Mouse (Mus musculus) kidney, embryonic 16.5 days (tissue): ENCODE data around the gene Gm37240. TPM values are rescaled to one million over a fixed set of nuclear protein-coding genes. Genes with fewer than 3 reads are reported as not detected.

Experiments used
- ATAC-seq: fragments of 200-750 bp; cut with Nextera tagmentation; 2 replicates; pipeline ENCODE4 v1.8.0; 2017; ENCODE audit warnings: moderate TSS enrichment; ENCODE audit not compliant: low FRiP score, low TSS enrichment
- H3K27ac ChIP-seq: fragments of 300-500 bp; sonication (generic); 2 replicates; pipeline ENCODE4 v1.5.1; 2014; ENCODE audit warnings: low read length
- H3K27me3 ChIP-seq: fragments of 300-500 bp; sonication (generic); 2 replicates; pipeline ENCODE4 v1.6.1; 2014; ENCODE audit warnings: low read length, control low read depth, mixed read lengths; ENCODE audit not compliant: insufficient read depth
- H3K36me3 ChIP-seq: fragments of 300-500 bp; sonication (generic); 2 replicates; pipeline ENCODE4 v1.6.1; 2014; ENCODE audit warnings: low read length, control low read depth, mixed read lengths; ENCODE audit not compliant: insufficient read depth
- H3K4me1 ChIP-seq: fragments of 300-500 bp; sonication (generic); 2 replicates; pipeline ENCODE4 v1.6.1; 2014; ENCODE audit warnings: low read length, control low read depth, mixed read lengths; ENCODE audit not compliant: insufficient read depth
- H3K4me2 ChIP-seq: fragments of 300-500 bp; sonication (generic); replicated peaks from 2 replicates; pipeline ENCODE4 v1.6.1; 2014; ENCODE audit warnings: low read depth, low read length
- H3K4me3 ChIP-seq: fragments of 300-500 bp; sonication (generic); 2 replicates; pipeline ENCODE4 v1.5.1; 2014; ENCODE audit warnings: mild to moderate bottlenecking, low read length
- H3K9ac ChIP-seq: fragments of 300-500 bp; sonication (generic); replicated peaks from 2 replicates; pipeline ENCODE4 v1.6.1; 2014; ENCODE audit warnings: low read length
- H3K9me3 ChIP-seq: fragments of 300-500 bp; sonication (generic); 2 replicates; pipeline ENCODE4 v1.6.1; 2016; ENCODE audit warnings: low read length, control low read depth
- WGBS: fragments of 180-500 bp; shearing (Covaris S2); extraction: QIAGEN DNeasy Blood & Tissue Kit; methylation state at CpG from one replicate; pipeline ENCODE4 v1.1.7; 2014; 5-methylcytosine and 5-hydroxymethylcytosine counted together
- polyA plus RNA-seq: library from polyadenylated mRNA; unstranded; fragments of >200 nt; fragmentation: Nextera tagmentation; extraction: Ambion mirVana; gene quantifications from 2 replicates; pipeline ENCODE4 v1.2.1, GENCODE M21; 2015

Gm37240 gene
- polyA plus RNA-seq, 1 experiment from 2014 or later = 8.7 TPM

GRCm38 (mm10) chr3:84594894-84595676 lies 1292.2 kb downstream of the Gm37240 start:
- peak overlapping the region; percentile 45 for H3K9ac ChIP-seq
- H3K4me1 ChIP-seq = 0 out of 2 replicates have a peak, but pooled peaks cover 9% of the 10 kb centered on the region
- H3K4me3 ChIP-seq = peak overlapping the region; percentile 41
- no peak for ATAC-seq
- H3K27ac ChIP-seq = no peak overlapping the region
- no peaks in the 10 kb centered on the region for H3K27me3 ChIP-seq
- H3K36me3 ChIP-seq = no peaks in the 10 kb centered on the region
- H3K9me3 ChIP-seq = no peaks in the 10 kb centered on the region
- 6% methylated on average over 23 of the region's 23 CpGs for WGBS
- peak overlapping the region; percentile 57 for H3K4me2 ChIP-seq

- no peak within 1 kb of the TSS for H3K4me3 ChIP-seq
- 84% methylated on average over 2 of the region's 2 CpGs for WGBS
- no peak for ATAC-seq
These were observed 1294.0 kb downstream of the Gm37240 start, which contains the start of gene Tigd4 for GRCm38 (mm10) chr3:84593274-84593673. Tigd4 (plus strand) TSS chr3:84593574.

GRCm38 (mm10) chr3:84586736-84587135 lies 1300.6 kb downstream of the Gm37240 start:
- Histone ChIP-seq H3K36me3 (no peaks in the 10 kb centered on the region), H3K4me2 (no peak overlapping the region), H3K9ac (0 out of 2 replicates have a peak overlapping the region, but pooled peaks have one; percentile 22), H3K27me3 (no peaks in the 10 kb centered on the region), H3K27ac (no peak overlapping the region), H3K4me3 (no peak overlapping the region), H3K4me1 (no peaks in the 10 kb centered on the region; the same call in 1 of the 2 replicates), H3K9me3 (no peaks in the 10 kb centered on the region)
- WGBS = 46% methylated on average over 5 of the region's 5 CpGs
- ATAC-seq = no peak

More at GRCm38 (mm10) chr3:84593274-84593673, 1294.0 kb downstream of the Gm37240 start, which contains the start of gene Tigd4:
- H3K27me3 ChIP-seq = no peaks in the 10 kb centered on the region
- H3K9ac ChIP-seq = no peak within 1 kb of the TSS
- H3K36me3 ChIP-seq = no peaks in the 10 kb centered on the region
- H3K9me3 ChIP-seq = no peaks in the 10 kb centered on the region
- H3K4me1 ChIP-seq = 0 out of 2 replicates have a peak, but pooled peaks cover 9% of the 10 kb centered on the region
- no peak within 1 kb of the TSS for H3K27ac ChIP-seq
- H3K4me2 ChIP-seq = no peak within 1 kb of the TSS

- Histone ChIP-seq H3K4me3 (peak overlapping the region; percentile 87), H3K9ac (peak overlapping the region; percentile 86), H3K27ac (peak overlapping the region; percentile 97), H3K4me2 (peak overlapping the region; percentile 79), H3K9me3 (no peaks in the 10 kb centered on the region), H3K36me3 (no peaks in the 10 kb centered on the region), H3K4me1 (peaks cover 15% of the 10 kb centered on the region), H3K27me3 (no peaks in the 10 kb centered on the region)
- WGBS = under 1% methylated on average over 27 of the region's 27 CpGs
- ATAC-seq = no peak; the same call in 1 of the 2 replicates
These were observed 1304.4 kb downstream of the Gm37240 start for GRCm38 (mm10) chr3:84582913-84583276.

GRCm38 (mm10) chr3:84582023-84582912 lies 1305.0 kb downstream of the Gm37240 start, which contains the start of gene Arfip1:
Arfip1 (minus strand) TSS chr3:84582625.
- under 1% methylated on average over 68 of the region's 70 CpGs for WGBS
- H3K36me3 ChIP-seq = no peaks in the 10 kb centered on the region
- peak within 1 kb of the TSS; percentile 87 for H3K4me3 ChIP-seq
- H3K4me1 ChIP-seq = peaks cover 15% of the 10 kb centered on the region
- no peaks in the 10 kb centered on the region for H3K27me3 ChIP-seq
- peak within 1 kb of the TSS; percentile 86 for H3K9ac ChIP-seq
- H3K9me3 ChIP-seq = no peaks in the 10 kb centered on the region
- H3K4me2 ChIP-seq = peak within 1 kb of the TSS; percentile 79
- peak; percentile 100 for ATAC-seq
- H3K27ac ChIP-seq = peak within 1 kb of the TSS; percentile 97

GRCm38 (mm10) chr3:84581696-84582022 lies 1305.7 kb downstream of the Gm37240 start:
- ATAC-seq = no peak
- H3K36me3 ChIP-seq = no peaks in the 10 kb centered on the region
- WGBS = 0% methylated on average over 4 of the region's 4 CpGs
- H3K4me1 ChIP-seq = peaks cover 15% of the 10 kb centered on the region
- H3K4me3 ChIP-seq = peak overlapping the region; percentile 87
- H3K9me3 ChIP-seq = no peaks in the 10 kb centered on the region
- peak overlapping the region; percentile 97 for H3K27ac ChIP-seq
- H3K27me3 ChIP-seq = no peaks in the 10 kb centered on the region
- H3K4me2 ChIP-seq = peak overlapping the region; percentile 79
- H3K9ac ChIP-seq = peak overlapping the region; percentile 86

GRCm38 (mm10) chr3:84580716-84581115 lies 1306.6 kb downstream of the Gm37240 start:
- H3K36me3 ChIP-seq = no peaks in the 10 kb centered on the region
- H3K4me3 ChIP-seq = peak overlapping the region; percentile 87
- H3K9ac ChIP-seq = peak overlapping the region; percentile 6; the same call in 1 of the 2 replicates
- WGBS = 38% methylated on average over 4 of the region's 4 CpGs
- peaks cover 15% of the 10 kb centered on the region for H3K4me1 ChIP-seq
- no peak for ATAC-seq
- peak overlapping the region; percentile 79 for H3K4me2 ChIP-seq
- no peak overlapping the region for H3K27ac ChIP-seq
- H3K27me3 ChIP-seq = no peaks in the 10 kb centered on the region
- H3K9me3 ChIP-seq = no peaks in the 10 kb centered on the region

GRCm38 (mm10) chr3:84570501-84570900 lies 1316.8 kb downstream of the Gm37240 start:
- Histone ChIP-seq H3K27me3 (no peaks in the 10 kb centered on the region), H3K9ac (no peak overlapping the region), H3K36me3 (no peaks in the 10 kb centered on the region), H3K4me2 (no peak overlapping the region), H3K4me3 (no peak overlapping the region), H3K27ac (no peak overlapping the region), H3K4me1 (peaks cover 7% of the 10 kb centered on the region), H3K9me3 (no peaks in the 10 kb centered on the region)
- 86% methylated on average over 3 of the region's 3 CpGs for WGBS
- ATAC-seq = no peak

GRCm38 (mm10) chr3:84569587-84569986 lies 1317.7 kb downstream of the Gm37240 start:
- Histone ChIP-seq H3K27me3 (no peaks in the 10 kb centered on the region), H3K4me3 (no peak overlapping the region), H3K4me1 (peaks cover 7% of the 10 kb centered on the region), H3K9ac (no peak overlapping the region), H3K27ac (no peak overlapping the region), H3K36me3 (no peaks in the 10 kb centered on the region), H3K9me3 (no peaks in the 10 kb centered on the region), H3K4me2 (no peak overlapping the region)
- ATAC-seq = 0 out of 2 replicates have a peak, but pooled peaks have one; percentile 35
- WGBS = 67% methylated on average over 6 of the region's 6 CpGs
